Mouse (Mus musculus) frontal cortex, postnatal 14 days (tissue): ENCODE measurements around the gene Trim16.
A peak's percentile ranks its signal among the peaks of the same experiment; 100 is the strongest.

Experiments used
- DNase-seq, 2 experiments: peaks; one replicate each; pipeline ENCODE4 v3.0.0; 2022; ENCODE audit warnings: low spot score in 2 of 2

The Trim16 gene

DNA sequence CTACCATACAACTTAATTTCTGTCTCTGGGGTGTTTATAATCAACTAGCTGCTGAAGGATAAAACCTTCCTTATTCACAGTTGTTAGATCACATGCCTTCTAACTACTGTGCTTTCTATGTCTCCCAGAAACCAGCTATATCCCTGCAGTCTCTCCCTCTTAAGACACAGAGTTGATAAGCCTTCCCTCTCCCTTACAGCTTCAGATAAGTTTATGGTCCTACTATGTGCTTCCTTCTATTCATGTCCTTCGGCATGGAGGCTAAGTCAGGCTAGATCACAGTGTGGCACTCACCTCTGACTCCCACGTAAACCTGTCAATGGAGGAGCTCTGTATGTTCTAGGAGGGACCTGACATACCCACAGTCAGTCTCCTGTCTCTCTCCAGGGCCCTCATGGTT is 10.4 kb downstream of the Trim16 start:
- no peak for DNase-seq

DNA sequence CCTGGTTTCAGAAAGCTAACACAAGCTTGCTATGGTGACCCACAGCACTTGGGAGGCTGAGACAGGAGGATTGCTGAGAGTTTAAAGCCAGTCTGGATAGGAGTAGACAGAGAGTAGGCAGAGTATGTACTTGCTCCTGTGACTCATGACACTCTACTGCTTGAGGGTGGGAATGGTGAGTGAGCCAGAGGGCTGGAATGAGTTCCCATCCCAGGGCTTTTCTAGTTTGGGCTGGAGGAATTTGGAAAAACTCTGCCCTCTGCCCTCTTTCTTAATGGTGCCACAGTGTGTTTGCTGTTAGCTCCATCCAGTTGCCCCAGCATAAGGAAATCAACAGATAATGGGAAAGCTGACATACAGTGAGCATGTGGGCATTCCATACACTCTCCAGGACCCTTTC is 11.9 kb downstream of the Trim16 start:
- no peak for DNase-seq

DNA sequence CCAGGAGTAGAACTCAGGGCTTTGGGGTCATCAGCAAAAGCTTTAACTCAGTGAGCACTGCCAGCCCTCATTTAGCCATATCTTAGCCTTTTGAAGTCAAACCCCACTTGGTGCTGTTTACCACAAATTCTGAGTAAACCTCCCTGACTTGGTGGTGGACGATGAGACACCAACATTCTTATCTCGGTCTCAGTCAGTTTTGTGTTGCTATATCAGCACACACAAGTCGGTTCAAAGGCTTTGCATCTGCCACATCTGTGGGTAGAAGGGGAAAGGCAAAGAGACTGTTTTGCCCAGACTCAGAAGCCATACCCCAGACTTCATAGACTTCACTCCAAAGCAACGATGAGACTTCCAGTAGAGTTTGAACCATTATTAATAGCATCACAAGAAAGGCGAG is 24.5 kb downstream of the Trim16 start:
- no peak for DNase-seq

DNA sequence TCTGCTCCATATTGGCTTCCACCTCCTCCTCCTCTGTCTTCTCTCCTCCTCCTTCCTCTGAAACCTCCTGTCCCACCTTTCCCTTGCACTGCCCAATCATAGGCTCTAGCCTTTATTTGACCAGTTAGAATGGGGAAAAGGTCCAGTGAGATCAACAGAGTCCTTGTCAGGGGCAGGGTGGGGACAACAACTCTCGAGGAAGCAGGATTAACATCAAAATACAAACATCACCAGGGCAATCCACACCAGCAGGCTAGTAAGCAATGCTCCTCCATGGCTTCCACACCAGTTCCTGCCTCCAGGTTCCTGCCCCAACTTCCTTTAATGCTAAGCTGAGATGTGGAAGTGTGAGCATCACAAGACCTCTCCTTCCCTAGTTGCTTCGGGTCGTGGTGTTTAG is 25.7 kb downstream of the Trim16 start:
- DNase-seq = no peak

DNA sequence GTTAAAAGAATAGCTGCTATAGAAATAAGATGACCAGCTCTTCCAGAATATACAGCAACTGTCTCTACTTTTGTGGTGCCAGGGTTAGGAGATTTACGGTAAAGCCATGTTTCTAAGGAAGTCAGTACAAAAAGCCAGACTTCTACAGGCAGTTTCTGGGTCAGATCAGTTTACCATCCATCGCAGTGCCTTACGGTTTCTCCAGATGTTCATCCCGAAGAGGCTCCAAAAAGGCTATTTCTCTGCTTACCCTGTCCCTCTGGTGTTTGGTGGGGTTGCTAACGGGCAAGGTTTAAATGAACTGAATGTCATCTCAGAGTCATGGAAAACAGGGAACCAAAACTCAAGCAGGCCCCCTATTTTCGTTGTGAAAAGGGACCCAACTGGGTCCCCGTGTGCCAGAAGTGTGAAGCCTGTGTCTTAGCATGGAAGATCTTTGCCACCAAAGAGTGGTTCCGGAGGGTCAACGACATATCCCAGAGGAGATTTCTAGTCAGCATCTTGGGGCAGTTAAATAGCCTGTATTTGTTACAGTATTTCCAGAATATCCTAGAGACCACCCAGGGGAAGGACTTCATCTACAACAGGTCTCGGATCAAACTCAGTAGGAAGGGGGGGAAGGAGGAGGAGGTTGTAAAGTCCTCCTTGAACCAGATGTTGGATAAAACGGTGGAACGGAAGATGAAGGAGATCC is 27.1 kb downstream of the Trim16 start, which contains the start of gene Fbxw10:
Gene Fbxw10 (plus strand): TSS at position 109 of the 694 bp plus-strand sequence.
- DNase-seq = peak in 1 of 2 experiments; percentile 7

DNA sequence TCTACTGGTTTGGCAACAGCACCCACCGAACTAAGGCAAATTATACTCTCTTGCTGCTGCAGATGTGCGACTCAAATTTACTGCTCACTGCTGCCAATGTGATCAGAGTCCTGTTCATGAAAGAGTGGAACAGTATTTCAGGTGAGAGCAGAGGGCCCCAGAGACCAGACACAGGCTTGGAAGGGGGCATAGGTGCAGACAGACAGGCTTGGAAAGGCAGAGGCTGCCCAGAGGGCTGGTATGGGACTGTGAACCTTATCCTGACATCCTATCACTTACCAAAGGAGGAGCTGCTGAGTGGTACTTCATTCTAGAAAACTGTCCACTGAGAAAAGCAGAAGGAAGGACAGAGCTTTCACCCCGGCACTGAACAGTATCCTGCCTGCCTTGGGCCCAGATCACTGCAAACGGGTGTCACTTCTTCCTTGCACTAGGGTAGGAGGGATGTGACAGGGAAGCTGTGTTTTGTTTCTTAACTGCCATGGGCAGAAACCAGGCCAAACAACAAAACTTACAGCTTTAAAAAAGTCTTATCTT is 27.7 kb downstream of the Trim16 start:
- no peak for DNase-seq

DNA sequence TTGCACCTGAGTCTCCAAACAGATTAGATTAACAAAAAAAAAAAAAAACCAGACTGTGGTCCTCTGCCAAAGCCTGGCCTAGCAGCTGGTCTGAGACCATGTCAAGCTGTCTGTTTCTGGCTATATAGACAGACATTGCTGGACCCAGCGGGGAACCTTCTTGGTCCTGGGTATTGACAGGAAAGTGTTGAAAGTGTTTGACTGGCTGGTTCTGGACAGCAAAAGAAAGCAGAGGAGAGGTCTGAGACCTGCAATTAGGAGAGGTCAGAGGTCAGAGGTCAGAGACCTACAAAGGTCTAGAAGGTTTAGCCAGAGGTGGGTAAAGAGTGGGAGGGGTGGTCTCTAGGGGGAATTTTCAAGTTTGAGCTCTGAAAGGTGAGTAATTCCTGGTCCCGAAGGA is 28.3 kb downstream of the Trim16 start:
- no peak for DNase-seq

DNA sequence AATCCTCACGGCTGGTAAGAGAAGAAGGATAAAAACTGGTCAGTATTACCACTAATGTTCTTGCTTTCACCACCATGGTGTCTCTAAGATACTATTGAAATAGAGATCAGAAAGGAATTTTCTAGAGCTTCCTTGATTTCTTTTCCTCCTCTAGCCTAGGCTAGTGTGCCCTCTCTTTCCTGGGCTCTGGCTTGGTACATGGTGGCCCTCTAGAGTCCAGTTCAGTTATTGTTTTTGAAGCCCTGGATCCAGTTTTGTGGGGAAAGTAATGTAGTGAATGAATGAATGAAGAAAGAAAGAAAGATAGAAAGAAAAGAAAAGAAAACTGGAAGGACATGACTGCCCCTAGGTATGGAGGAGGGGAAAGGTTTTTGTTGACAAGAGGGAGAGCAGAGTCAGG is 31.2 kb downstream of the Trim16 start:
- no peak for DNase-seq

DNA sequence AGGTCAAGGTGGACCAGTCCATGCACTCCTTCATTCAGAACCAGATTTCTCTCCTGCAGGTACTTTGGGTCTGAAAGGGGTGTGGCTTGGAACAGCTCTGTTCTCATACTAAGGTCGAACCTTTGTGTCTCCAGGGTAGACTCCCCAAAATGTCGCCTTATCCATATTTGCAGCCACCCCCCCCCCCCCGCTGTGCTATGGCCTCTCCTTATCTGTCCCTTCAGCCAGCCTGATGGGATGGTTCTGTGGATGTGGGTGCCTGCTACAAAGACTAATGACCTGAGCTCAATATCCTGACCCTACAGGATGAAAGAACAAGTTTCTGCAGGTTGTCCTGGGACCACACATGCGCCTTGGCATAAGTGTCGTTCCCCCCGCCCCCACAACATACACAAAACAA is 33.3 kb downstream of the Trim16 start:
- DNase-seq = no peak

DNA sequence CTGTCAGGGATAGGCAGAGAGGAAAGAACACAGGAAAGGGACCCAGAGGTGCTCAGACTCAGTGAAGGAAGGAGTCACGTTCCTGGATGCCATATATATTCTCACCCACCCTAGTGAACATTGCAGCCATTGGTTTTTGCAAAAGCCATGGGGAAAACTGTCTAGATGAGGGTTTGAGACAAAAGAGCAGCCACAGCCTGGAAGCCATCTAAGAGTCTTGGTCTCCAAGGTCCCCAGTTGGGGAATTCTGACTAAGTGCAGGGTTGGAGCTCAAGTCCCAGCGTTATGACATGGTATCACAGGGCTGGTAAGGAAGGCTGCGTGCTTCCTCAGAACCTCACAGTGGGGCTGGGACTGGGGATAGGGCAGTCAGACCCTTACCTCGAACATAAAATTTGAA is 45.5 kb downstream of the Trim16 start:
- DNase-seq = no peak

DNA sequence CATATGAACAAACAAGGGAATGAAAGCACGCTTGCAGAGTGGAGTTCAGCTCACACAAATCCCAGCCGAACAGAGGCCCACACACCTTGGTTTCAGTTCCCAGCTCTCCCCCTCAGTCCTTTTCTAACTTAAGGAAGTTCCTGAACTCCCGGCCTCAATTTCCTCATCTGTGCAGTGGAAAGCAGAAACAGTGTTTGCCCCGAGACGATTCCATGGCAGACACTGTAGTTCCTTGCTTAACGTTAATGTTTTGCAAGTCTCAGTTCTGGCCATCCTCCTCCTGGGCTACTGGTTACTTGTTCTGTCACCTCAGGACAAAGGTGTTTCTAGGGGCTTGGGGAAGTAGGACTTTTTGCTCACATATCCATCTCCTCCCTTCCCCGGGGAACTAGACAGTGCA is 46.7 kb downstream of the Trim16 start:
- DNase-seq = no peak

DNA sequence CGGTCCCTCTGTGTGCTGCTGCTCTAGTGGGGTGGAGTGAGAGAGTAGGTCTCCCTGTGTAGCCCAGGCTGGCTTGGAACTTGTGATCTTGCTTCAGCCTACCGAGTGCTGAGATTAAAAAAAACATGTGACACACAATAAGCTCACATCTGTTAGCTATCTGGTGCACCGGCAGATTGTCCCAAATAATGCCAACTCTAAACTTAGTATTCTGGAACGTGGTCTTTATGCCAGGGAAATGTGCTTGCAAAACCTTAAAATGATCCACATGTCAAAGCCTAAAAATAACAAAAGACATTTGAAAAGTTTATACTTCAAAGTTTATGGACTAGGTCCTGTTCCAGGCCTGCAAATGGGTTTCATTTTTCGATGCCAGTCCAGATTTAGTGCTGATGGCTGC is 49.2 kb downstream of the Trim16 start:
- no peak for DNase-seq

DNA sequence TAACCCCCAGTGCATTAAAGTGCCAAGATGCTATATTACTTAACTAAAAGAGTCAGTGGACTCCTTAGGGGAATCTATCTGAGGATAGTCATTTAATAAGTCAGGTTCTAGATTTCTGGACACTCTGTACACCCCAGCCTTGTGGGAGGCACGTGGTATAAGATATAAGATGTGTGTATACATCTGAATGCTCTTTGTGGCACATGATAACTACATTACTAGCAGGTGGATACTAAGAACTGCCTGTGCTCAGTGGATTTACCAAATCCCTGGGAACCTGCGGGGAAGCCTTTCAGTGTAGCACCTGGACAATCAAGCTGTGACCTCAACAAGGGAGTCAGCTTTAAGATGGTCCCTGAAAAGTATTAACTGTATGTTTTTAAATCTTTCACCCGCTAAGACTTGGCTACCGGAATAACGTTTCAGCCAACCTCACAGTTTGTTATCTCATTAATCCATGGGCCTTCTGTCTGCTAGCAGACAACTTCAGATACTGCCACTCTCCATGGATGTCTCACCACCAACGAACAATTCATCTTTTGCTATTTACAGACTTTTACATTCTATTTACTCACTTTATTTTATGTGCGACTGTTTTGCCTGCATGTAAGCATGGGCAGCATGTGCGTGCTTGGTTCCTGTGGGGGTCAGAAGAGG is 49.8 kb downstream of the Trim16 start:
- DNase-seq = no peak

DNA sequence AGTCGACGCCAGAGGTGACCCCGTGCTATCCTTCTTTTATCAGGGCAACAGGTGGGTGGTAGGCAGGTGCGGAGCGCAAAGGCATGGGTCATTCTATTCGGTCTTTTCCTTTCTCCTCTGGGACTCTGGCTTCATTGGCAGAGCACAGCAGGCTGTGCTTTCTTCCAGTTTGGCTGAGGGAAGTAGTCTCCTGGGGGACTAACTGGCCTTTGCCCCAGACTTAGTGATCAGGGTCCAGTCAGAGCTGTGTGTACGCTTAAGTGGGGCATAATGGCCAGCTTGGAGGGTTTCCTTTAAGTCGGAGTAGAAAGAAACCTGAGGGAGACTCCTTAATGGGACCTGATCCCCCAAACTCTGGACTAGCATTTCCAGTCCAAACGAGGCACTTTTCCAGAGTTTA is 53.4 kb downstream of the Trim16 start:
- DNase-seq = no peak

DNA sequence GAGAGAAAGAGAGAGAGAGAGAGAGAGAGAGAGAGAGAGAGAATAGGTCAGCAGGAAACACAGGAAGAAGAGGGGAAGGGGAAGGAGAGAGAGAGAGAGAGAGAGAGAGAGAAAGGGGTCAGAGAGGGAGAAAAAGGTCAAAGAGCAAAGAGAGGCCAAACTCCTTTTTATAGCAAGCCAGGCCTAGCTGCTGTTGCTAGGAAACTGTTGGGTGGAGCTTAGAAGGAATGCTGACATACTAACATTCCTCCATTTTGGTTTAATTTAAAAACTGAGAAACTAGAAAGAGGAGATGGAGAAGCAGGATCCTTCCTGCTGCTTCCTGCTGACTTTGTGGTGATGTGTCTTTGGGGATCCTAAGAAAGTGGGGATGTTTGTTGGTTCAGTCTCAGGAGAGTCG is 55.7 kb downstream of the Trim16 start:
- DNase-seq = no peak

DNA sequence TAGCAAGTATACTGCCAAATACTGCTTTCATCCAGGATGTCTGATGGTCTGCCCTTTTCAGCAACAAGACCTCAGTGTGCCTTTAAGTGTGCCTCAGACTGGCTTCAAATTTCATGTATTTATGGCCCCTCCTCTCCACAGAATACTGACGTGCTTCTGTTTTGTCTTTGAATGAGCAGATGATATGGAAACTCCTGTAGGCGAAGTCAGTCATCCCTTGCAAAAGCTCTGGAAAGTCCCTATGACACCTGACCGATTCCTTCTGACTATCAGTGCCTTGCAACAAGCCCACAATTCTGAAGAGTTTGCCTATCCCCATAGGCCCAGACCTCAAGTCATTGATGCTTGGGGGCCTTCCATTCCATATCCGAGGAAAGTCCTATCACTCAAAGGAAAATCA is 56.4 kb downstream of the Trim16 start:
- DNase-seq = no peak

DNA sequence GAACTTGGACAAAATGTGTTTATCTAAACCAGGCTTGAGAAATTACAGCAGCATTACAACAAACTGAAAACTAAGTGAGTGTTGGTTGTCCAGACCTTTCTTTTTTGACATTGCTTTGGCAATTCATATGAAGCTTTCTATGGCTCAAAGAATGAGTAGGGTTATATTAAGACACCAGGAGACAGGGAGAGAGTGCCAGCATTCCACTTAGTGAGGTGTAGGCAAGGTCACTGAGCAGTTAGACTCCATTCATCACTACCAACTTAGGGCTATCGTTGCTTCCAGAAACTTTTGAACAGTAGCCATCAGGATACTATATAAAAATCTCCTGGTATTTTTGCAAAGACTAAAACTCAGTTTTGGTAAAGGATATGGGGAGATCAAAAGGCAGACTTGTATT is 57.4 kb downstream of the Trim16 start:
- no peak for DNase-seq

DNA sequence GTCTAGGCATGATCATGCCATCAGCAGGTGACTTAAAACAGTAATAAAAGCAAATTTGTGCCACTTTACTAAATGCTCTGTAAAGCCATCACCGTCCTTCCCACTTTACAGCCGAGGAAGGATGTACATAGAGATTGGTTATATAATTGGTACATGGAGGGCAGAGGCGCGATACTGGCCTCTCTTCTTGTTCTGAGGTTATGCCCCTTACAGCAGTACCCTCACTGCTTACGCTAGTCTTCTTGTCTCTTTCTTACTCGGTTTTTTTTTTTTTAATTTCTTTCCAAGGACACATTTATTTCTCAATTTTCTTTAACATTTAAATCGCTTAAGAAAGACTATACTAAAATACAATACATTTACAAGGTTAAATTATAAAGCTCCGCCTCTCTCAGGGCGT is 58.7 kb downstream of the Trim16 start:
- no peak for DNase-seq

DNA sequence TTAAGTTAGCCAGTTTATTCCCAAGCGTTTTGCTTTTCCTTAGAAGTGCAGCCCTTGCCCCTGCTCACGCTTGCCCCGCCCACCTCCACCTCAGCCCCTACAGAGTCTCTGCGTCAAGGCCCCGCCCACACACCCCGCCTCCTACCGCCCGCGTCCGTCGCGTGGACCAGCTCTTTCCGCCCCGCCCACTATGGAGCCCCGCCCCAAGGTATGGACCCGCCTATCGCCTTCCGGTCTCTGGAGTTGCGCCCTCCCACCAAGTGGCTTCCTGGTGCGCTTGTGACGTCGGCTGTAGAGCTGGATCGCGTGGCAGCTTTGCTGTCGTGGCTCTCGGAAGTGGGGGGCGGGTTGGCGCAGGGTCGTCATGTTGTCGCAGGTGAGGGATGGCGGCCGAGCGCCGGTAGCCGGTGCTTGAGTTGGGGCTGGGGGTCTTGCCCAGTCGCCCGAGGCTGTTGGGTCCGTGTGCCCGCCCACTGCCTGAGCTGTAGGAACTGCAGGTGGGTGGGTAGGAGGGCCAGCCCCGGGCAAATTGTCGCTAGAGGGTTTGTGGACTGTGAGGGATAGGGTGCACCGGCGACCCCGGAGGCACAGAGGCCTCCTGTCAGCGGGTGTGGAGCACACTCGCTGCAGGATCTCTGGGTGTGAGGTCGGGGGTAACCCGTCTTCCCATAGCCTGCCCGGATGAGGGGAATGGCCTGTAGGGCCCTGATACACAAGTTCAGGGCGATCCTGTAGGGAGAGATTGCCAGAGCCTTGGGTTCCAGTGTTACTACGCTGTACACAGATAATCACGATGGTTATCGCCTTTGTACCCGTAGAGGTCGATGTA is 59.4 kb downstream of the Trim16 start, which contains the start of gene Tvp23b:
Gene Tvp23b (plus strand): TSS at position 236 of the 829 bp plus-strand sequence.
- peak; percentile 93 to 98 for DNase-seq

DNA sequence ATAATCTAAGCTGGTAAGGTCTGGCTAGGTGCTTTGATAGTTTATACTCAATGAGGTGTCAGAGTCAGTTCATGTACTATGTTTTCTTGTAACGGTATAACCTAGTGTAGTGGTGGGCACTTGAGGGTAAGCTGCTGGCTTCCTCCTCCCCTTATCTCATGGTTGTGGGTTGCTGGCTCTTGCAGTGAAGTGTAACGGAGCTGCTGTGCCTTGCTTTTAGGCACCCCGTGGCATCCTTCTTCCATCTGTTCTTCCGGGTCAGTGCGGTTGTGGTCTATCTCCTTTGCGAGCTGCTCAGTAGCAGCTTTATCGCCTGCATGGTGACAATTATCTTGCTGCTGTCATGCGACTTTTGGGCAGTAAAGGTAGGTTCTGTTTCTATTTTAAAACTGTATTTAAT is 63.4 kb downstream of the Trim16 start:
- no peak for DNase-seq

DNA sequence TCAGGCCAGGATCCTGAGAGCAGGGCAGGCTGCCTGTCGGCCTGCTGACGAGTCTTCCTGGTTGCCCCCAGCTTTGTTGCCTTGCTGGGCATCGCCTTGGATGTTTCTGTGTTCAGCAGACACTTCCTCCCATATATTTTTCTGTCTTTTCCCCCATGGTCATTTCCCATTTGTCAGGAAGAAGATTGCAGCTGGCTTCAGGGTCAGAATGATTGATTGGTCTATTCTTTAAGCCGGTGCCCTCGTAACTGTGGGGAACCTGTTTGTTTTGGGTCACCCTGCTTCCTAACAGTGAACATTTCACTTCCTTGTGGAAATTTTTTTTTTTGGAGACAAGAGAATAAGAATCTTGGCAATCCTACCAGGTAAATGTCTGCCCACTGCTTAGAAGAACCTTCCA is 65.3 kb downstream of the Trim16 start:
- DNase-seq = no peak

DNA sequence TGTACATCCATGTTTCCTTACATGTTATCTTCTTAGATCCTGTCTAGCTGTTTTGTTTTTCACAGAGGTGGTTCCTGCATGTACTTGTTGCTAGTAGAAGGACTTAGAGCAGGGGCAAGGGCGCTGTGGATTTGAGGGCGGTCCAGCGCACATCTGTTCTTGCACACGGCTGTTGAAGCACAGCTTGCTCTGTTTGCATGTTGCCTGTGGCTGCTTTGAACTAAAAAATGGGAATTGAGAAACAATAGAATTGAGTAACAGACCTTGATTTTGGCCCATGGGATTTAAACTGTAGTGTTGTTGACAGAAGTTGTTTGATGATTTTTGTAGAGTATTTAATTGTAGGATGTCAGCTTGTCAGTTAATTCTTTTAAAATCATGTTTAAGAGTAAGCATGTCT is 70.8 kb downstream of the Trim16 start:
- DNase-seq = no peak

DNA sequence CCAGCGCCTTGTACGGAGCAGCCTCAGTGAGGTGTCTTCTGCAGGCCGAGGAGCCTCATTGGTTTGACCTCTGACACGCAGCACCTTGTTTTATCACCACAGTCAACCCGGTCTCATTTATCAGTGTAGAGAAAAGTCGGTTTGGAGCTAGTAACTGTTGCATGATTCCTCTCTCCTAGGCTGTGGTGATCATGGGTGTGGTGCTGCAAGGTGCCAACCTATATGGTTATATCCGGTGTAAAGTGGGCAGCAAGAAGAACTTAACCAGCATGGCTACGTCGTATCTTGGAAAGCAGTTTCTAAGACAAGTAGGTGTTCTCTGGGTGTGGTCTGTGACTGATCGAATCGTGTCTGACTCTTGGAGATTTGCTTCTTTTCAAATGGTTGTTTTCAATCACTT is 71.7 kb downstream of the Trim16 start:
- no peak for DNase-seq
